Mouse (Mus musculus) ES-Bruce4 (cell line): Measurements from ENCODE around the gene Grik4. TPM values are rescaled to one million over a fixed set of nuclear protein-coding genes. Genes with fewer than 3 reads are reported as not detected.

Experiments
- H3K27ac ChIP-seq: 2 replicates; pipeline ENCODE4 v1.5.1; 2012; ENCODE audit warnings: low read length, inconsistent platforms; ENCODE audit not compliant: insufficient read depth
- H3K27me3 ChIP-seq: 2 replicates; pipeline ENCODE4 v1.6.1; 2012; ENCODE audit warnings: mild to moderate bottlenecking, low read length, inconsistent platforms; ENCODE audit not compliant: control insufficient read depth, poor library complexity, insufficient read depth, severe bottlenecking
- H3K36me3 ChIP-seq: 2 replicates; pipeline ENCODE4 v1.6.1; 2012; ENCODE audit warnings: inconsistent platforms, mild to moderate bottlenecking, low read length, moderate library complexity; ENCODE audit not compliant: control insufficient read depth, poor library complexity, insufficient read depth, severe bottlenecking
- H3K4me1 ChIP-seq: one replicate; pipeline ENCODE4 v1.8.1; 2011; ENCODE audit warnings: low read length; ENCODE audit not compliant: control insufficient read depth, insufficient read depth
- H3K4me3 ChIP-seq: 2 replicates; pipeline ENCODE4 v1.5.1; 2011; ENCODE audit warnings: low read depth, mild to moderate bottlenecking, low read length
- H3K9ac ChIP-seq: 2 replicates; pipeline ENCODE4 v1.6.1; 2012; ENCODE audit warnings: low read depth, mild to moderate bottlenecking, inconsistent platforms; ENCODE audit not compliant: poor library complexity, severe bottlenecking
- H3K9me3 ChIP-seq: replicated peaks from 2 replicates; pipeline ENCODE4 v1.6.1; 2012; ENCODE audit warnings: mild to moderate bottlenecking, low read length, inconsistent platforms; ENCODE audit not compliant: control insufficient read depth, poor library complexity, insufficient read depth, severe bottlenecking
- CTCF ChIP-seq: IDR thresholded peaks from one replicate; pipeline ENCODE4 v1.8.1; 2011; ENCODE audit warnings: low read depth, low read length
- EP300 ChIP-seq: IDR thresholded peaks from 2 replicates; pipeline ENCODE4 v1.6.1; 2011; ENCODE audit warnings: low read depth, low read length; ENCODE audit not compliant: insufficient read depth
- POLR2A ChIP-seq: IDR thresholded peaks from one replicate; pipeline ENCODE4 v1.8.1; 2011; ENCODE audit warnings: low read length; ENCODE audit not compliant: insufficient read depth
- polyA plus RNA-seq: library from polyadenylated mRNA; stranded (reverse); fragments of >200 nt; gene quantifications from 2 replicates; pipeline ENCODE4 v1.2.4, GENCODE M21; 2011; ENCODE audit warnings: low read depth; ENCODE audit not compliant: missing spikeins, insufficient read depth, insufficient read length

Grik4 gene
- polyA plus RNA-seq, 1 experiment: 1.0 TPM

DNA sequence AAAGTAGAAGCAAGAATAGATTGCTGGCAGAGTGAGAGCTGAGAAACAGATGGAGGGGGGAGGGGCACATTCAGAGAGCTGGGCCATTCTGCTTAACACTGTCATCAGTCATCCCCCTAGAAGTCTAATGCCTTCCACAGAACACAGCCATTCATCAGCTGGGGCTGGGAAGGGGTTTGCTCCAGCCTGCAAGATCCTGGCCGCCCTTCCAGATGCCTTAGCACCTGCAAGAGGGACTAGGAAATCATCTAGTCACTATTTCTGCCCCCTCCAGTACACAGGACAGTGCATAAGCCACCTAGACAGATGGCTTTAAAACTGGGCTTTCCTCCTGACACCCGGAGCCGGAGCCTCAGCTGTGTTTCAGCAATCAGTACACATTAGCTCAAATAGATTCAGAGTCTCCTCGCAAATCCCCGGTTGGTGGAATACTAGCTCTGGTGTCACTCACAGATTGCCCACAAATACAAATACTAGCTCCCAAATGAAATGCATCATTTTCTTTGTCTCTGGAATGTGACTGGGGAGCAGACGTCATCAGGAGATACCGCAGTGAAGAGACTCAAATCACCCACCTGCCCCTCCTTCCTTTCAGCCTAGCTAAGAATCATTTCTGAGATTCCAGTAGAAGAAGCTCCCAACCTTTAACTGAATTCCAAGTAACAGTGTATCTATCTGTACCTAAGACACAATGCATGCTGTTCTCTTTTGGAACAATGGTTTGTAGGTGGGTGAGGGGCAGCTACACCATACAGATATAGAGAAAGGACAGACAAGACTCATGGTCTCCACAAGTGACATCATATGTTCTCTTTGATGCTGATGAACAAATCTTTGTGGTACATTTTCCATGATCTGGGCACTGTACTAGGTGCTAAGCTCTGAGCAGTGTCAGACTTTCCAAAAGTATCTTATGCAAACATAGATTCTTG lies 413.8 kb downstream of the Grik4 start:
- TF ChIP-seq CTCF (no peak), POLR2A (no peak), EP300 (no peak)
- Histone ChIP-seq H3K27ac (no peak overlapping the region), H3K9me3 (no peaks in the 10 kb centered on the region), H3K36me3 (no peaks in the 10 kb centered on the region), H3K4me3 (no peak overlapping the region), H3K27me3 (no peaks in the 10 kb centered on the region), H3K9ac (no peak overlapping the region), H3K4me1 (no peaks in the 10 kb centered on the region)

DNA sequence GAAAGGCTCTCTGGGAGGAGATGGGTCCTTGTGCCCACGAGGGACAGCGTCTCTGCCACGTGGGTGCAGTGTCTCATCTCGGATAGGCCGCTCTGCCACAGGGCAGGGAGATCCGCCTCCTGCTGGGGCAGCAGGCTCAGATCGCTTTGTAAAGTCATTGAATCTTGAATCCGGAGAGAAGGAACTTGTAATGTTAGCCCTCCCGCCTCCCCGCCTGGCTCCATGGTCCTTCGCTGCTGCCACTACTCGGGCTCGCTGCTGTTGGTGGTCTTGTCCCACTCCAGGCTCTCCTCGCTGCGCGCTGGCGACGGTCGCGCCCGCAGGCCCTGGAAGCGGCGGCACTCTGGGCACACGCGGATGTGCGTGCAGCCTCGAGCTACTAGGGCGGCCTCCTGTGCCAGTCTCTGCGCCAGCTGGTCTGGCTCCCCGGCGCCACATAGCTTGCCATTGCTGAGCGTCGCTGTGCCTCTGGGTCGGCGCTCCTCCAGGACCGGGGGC lies 423.7 kb downstream of the Grik4 start:
- H3K36me3 ChIP-seq: no peaks in the 10 kb centered on the region
- no peak for TF ChIP-seq CTCF
- no peak for TF ChIP-seq POLR2A
- no peak for TF ChIP-seq EP300
- no peaks in the 10 kb centered on the region for H3K9me3 ChIP-seq
- peak overlapping the region; percentile 54 for H3K4me3 ChIP-seq
- no peaks in the 10 kb centered on the region for H3K4me1 ChIP-seq
- no peak overlapping the region for H3K27ac ChIP-seq
- H3K9ac ChIP-seq: peak overlapping the region; percentile 41
- H3K27me3 ChIP-seq: no peaks in the 10 kb centered on the region; the same call in 1 of the 2 replicates

DNA sequence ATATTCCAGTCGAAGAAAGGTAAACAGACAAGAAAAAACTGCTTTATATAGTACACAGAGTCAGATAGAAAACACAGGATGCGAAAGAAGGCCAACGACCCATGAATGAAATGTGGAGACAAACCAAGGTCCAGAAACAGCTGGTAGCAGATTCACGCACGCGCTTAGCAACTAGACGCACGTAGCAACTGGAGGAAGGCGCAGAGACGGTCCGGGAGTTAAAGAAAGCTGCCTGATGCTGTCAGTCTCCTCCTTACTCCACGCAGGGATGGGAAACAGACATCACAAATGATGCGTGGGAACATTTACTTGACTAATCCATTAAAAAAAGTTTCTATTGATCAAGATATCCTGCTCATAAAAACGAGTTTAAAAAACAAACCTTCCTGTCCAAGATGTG lies 426.1 kb downstream of the Grik4 start:
- no peaks in the 10 kb centered on the region; the same call in 1 of the 2 replicates for H3K27me3 ChIP-seq
- H3K36me3 ChIP-seq: no peaks in the 10 kb centered on the region
- no peak overlapping the region for H3K4me3 ChIP-seq
- TF ChIP-seq EP300 (no peak), CTCF (no peak), POLR2A (no peak)
- H3K9me3 ChIP-seq: no peaks in the 10 kb centered on the region
- H3K4me1 ChIP-seq: peaks cover 2% of the 10 kb centered on the region
- no peak overlapping the region for H3K9ac ChIP-seq
- H3K27ac ChIP-seq: no peak overlapping the region

DNA sequence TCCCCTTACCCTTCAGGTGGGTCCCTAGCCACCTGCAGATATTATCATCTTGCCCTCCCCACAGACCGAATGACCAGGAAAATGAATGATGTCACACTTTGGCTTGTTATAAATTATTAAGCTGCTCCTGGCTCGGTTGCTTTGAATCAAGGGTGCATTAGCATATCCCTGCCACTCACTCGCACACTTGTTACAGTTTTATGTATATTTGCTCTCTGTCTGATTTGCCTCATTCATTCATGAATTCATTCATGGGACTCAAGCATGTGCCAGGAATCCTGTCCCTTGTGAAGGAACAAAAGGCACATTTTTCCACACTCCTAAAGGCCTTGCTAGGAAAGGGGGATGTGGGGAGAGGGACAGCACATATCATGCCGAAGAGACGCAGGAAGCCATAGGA lies 431.1 kb downstream of the Grik4 start:
- Histone ChIP-seq H3K27ac (no peak overlapping the region), H3K4me3 (no peak overlapping the region), H3K27me3 (no peaks in the 10 kb centered on the region), H3K9ac (no peak overlapping the region), H3K9me3 (no peaks in the 10 kb centered on the region), H3K4me1 (peaks cover 3% of the 10 kb centered on the region), H3K36me3 (no peaks in the 10 kb centered on the region)
- TF ChIP-seq CTCF (no peak), POLR2A (no peak), EP300 (no peak)

DNA sequence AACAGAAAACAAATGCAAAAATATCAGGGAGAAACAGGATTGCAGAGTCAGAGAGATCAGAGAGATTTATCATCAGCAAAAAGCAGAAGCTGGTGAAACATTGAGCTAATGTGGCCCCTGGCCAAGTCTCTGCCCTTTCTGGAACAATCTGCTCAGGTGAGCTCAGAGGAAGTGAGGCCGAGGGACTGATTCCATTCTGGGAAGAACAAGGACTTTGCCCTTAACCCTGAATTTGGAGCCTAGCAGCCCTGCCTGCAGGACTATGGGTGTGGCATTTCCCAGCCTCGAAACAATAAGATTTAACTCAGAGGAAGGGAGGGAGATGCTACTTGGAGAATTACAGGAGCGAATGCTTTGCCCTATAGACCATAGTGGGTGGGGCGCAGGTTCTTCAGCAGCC lies 432.0 kb downstream of the Grik4 start:
- no peak overlapping the region for H3K4me3 ChIP-seq
- peaks cover 3% of the 10 kb centered on the region for H3K4me1 ChIP-seq

DNA sequence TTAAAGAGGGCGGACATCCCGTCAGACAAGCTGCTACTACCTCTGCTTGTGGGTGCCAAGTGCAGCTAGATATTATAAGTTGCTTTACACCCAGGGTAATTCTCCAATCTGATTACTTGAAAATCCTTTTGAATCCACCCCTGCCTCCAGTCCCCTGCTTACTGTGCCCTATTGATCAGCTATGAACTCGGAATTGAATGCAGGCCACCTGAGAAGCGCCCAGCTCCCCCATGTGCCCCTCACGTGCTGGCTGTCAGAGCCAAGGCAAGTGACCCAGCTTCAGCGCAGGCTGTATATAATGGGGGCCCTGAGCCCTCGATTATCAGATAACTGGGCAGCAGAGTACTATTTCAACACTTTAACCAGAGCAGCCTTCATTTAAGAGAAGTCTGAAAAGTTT lies 436.1 kb downstream of the Grik4 start:
- Histone ChIP-seq H3K4me1 (peaks cover 2% of the 10 kb centered on the region), H3K27me3 (no peaks in the 10 kb centered on the region), H3K27ac (no peak overlapping the region), H3K4me3 (no peak overlapping the region), H3K9me3 (no peaks in the 10 kb centered on the region), H3K9ac (no peak overlapping the region), H3K36me3 (no peaks in the 10 kb centered on the region)
- TF ChIP-seq EP300: no peak
- TF ChIP-seq POLR2A: no peak
- no peak for TF ChIP-seq CTCF

More for the DNA sequence above, 432.0 kb downstream of the Grik4 start:
- Histone ChIP-seq H3K27ac (no peak overlapping the region), H3K27me3 (no peaks in the 10 kb centered on the region), H3K36me3 (no peaks in the 10 kb centered on the region), H3K9ac (no peak overlapping the region), H3K9me3 (no peaks in the 10 kb centered on the region)
- TF ChIP-seq POLR2A (no peak), EP300 (peak; percentile 71)
